Mouse (Mus musculus): ENCODE data around the gene Ctdspl. TPM values are rescaled to one million over a fixed set of nuclear protein-coding genes. Genes with fewer than 3 reads are reported as not detected.

The Ctdspl gene
- total RNA-seq, 1 experiment: 2.9 TPM

GRCm38 (mm10) chr9:118925286-118926110 is 755 bp upstream of the Ctdspl start:
- no peak overlapping the region for H3K27ac ChIP-seq (ENCODE audit: insufficient read depth, low read depth, low read length, poor library complexity, severe bottlenecking)
- no peak for TF ChIP-seq ZC3H11A (IDR thresholded peaks at IDR 0.05; ENCODE audit: borderline replicate concordance, low read depth, low read length)
- TF ChIP-seq ZNF384 (IDR thresholded peaks at IDR 0.05; ENCODE audit: low read depth, low read length): no peak
- TF ChIP-seq CHD2 (IDR thresholded peaks at IDR 0.05; ENCODE audit: low read depth, low read length): no peak
- TF ChIP-seq MAFK (IDR thresholded peaks at IDR 0.05; ENCODE audit: insufficient read depth, low read depth, low read length): no peak
- TF ChIP-seq HCFC1 (IDR thresholded peaks at IDR 0.05; ENCODE audit: borderline replicate concordance, insufficient read depth, low read length): no peak
- peak; percentile 95 for DNase-seq (ENCODE audit: low read depth, low spot score)
- H3K4me3 ChIP-seq (ENCODE audit: insufficient read depth in 1 of 2, low read depth in 1 of 2, low read length in 2 of 2, poor library complexity in 1 of 2, severe bottlenecking in 1 of 2): peak overlapping the region; percentile 88 to 92
- H3K9ac ChIP-seq (ENCODE audit: insufficient read depth, low read depth, low read length, poor library complexity, severe bottlenecking): peak overlapping the region; percentile 79
- no peaks in the 10 kb centered on the region for H3K36me3 ChIP-seq (ENCODE audit: control insufficient read depth, insufficient read depth, low read length, poor library complexity, severe bottlenecking)
- no peaks in the 10 kb centered on the region for H3K9me3 ChIP-seq (ENCODE audit: control insufficient read depth, insufficient read depth, low read depth, low read length)
- peaks cover 0 to 9% of the 10 kb centered on the region in 2 experiments; a peak in 1 of 4 replicates for H3K4me1 ChIP-seq (ENCODE audit: control insufficient read depth in 2 of 2, insufficient read depth in 2 of 2, low read length in 2 of 2, poor library complexity in 1 of 2)
- in situ Hi-C loops (cut with MboI; ENCODE audit: low sequenced_read_pairs in 2 of 2, unreplicated experiment in 2 of 2): no loop called here

GRCm38 (mm10) chr9:118926688-118927321 is 552 bp downstream of the Ctdspl start:
- H3K9me3 ChIP-seq (ENCODE audit: control insufficient read depth, insufficient read depth, low read depth, low read length): no peaks in the 10 kb centered on the region
- H3K9ac ChIP-seq (ENCODE audit: insufficient read depth, low read depth, low read length, poor library complexity, severe bottlenecking): peak overlapping the region; percentile 72
- TF ChIP-seq ZNF384 (IDR thresholded peaks at IDR 0.05; ENCODE audit: low read depth, low read length) (no peak), ZC3H11A (IDR thresholded peaks at IDR 0.05; ENCODE audit: borderline replicate concordance, low read depth, low read length) (no peak), CHD2 (IDR thresholded peaks at IDR 0.05; ENCODE audit: low read depth, low read length) (no peak), MAFK (IDR thresholded peaks at IDR 0.05; ENCODE audit: insufficient read depth, low read depth, low read length) (no peak), HCFC1 (IDR thresholded peaks at IDR 0.05; ENCODE audit: borderline replicate concordance, insufficient read depth, low read length) (no peak)
- H3K4me3 ChIP-seq (ENCODE audit: insufficient read depth in 1 of 2, low read depth in 1 of 2, low read length in 2 of 2, poor library complexity in 1 of 2, severe bottlenecking in 1 of 2): peak overlapping the region; percentile 49 to 88
- in situ Hi-C loops (cut with MboI; ENCODE audit: low sequenced_read_pairs in 2 of 2, unreplicated experiment in 2 of 2): no loop called here
- DNase-seq (ENCODE audit: low read depth, low spot score): no peak
- peaks cover 0 to 6% of the 10 kb centered on the region in 2 experiments; a peak in 1 of 4 replicates for H3K4me1 ChIP-seq (ENCODE audit: control insufficient read depth in 2 of 2, insufficient read depth in 2 of 2, low read length in 2 of 2, poor library complexity in 1 of 2)
- H3K27ac ChIP-seq (ENCODE audit: insufficient read depth, low read depth, low read length, poor library complexity, severe bottlenecking): no peak overlapping the region
- no peaks in the 10 kb centered on the region for H3K36me3 ChIP-seq (ENCODE audit: control insufficient read depth, insufficient read depth, low read length, poor library complexity, severe bottlenecking)

GRCm38 (mm10) chr9:118927501-118927900 is 1.2 kb downstream of the Ctdspl start:
- no peaks in the 10 kb centered on the region for H3K36me3 ChIP-seq (ENCODE audit: control insufficient read depth, insufficient read depth, low read length, poor library complexity, severe bottlenecking)
- no peak overlapping the region for H3K9ac ChIP-seq (ENCODE audit: insufficient read depth, low read depth, low read length, poor library complexity, severe bottlenecking)
- H3K4me1 ChIP-seq (ENCODE audit: control insufficient read depth in 2 of 2, insufficient read depth in 2 of 2, low read length in 2 of 2, poor library complexity in 1 of 2): peaks cover 0 to 6% of the 10 kb centered on the region in 2 experiments; a peak in 1 of 4 replicates
- DNase-seq (ENCODE audit: low read depth, low spot score): no peak
- H3K4me3 ChIP-seq (ENCODE audit: insufficient read depth in 1 of 2, low read depth in 1 of 2, low read length in 2 of 2, poor library complexity in 1 of 2, severe bottlenecking in 1 of 2): no peak overlapping the region
- TF ChIP-seq CHD2 (IDR thresholded peaks at IDR 0.05; ENCODE audit: low read depth, low read length): no peak
- no peak for TF ChIP-seq ZNF384 (IDR thresholded peaks at IDR 0.05; ENCODE audit: low read depth, low read length)
- no peak for TF ChIP-seq ZC3H11A (IDR thresholded peaks at IDR 0.05; ENCODE audit: borderline replicate concordance, low read depth, low read length)
- TF ChIP-seq MAFK (IDR thresholded peaks at IDR 0.05; ENCODE audit: insufficient read depth, low read depth, low read length): no peak
- TF ChIP-seq HCFC1 (IDR thresholded peaks at IDR 0.05; ENCODE audit: borderline replicate concordance, insufficient read depth, low read length): no peak
- no peak overlapping the region for H3K27ac ChIP-seq (ENCODE audit: insufficient read depth, low read depth, low read length, poor library complexity, severe bottlenecking)
- in situ Hi-C loops (cut with MboI; ENCODE audit: low sequenced_read_pairs in 2 of 2, unreplicated experiment in 2 of 2): no loop called here
- no peaks in the 10 kb centered on the region for H3K9me3 ChIP-seq (ENCODE audit: control insufficient read depth, insufficient read depth, low read depth, low read length)

- peaks cover 0 to 6% of the 10 kb centered on the region in 2 experiments; a peak in 1 of 4 replicates for H3K4me1 ChIP-seq (ENCODE audit: control insufficient read depth in 2 of 2, insufficient read depth in 2 of 2, low read length in 2 of 2, poor library complexity in 1 of 2)
- H3K9me3 ChIP-seq (ENCODE audit: control insufficient read depth, insufficient read depth, low read depth, low read length): no peaks in the 10 kb centered on the region
- H3K9ac ChIP-seq (ENCODE audit: insufficient read depth, low read depth, low read length, poor library complexity, severe bottlenecking): no peak overlapping the region
- no peak overlapping the region for H3K4me3 ChIP-seq (ENCODE audit: insufficient read depth in 1 of 2, low read depth in 1 of 2, low read length in 2 of 2, poor library complexity in 1 of 2, severe bottlenecking in 1 of 2)
- in situ Hi-C loops (cut with MboI; ENCODE audit: low sequenced_read_pairs in 2 of 2, unreplicated experiment in 2 of 2): no loop called here
- no peaks in the 10 kb centered on the region for H3K36me3 ChIP-seq (ENCODE audit: control insufficient read depth, insufficient read depth, low read length, poor library complexity, severe bottlenecking)
- H3K27ac ChIP-seq (ENCODE audit: insufficient read depth, low read depth, low read length, poor library complexity, severe bottlenecking): no peak overlapping the region
- TF ChIP-seq MAFK (IDR thresholded peaks at IDR 0.05; ENCODE audit: insufficient read depth, low read depth, low read length): no peak
- no peak for TF ChIP-seq CHD2 (IDR thresholded peaks at IDR 0.05; ENCODE audit: low read depth, low read length)
- no peak for TF ChIP-seq ZC3H11A (IDR thresholded peaks at IDR 0.05; ENCODE audit: borderline replicate concordance, low read depth, low read length)
- TF ChIP-seq HCFC1 (IDR thresholded peaks at IDR 0.05; ENCODE audit: borderline replicate concordance, insufficient read depth, low read length): no peak
- no peak for TF ChIP-seq ZNF384 (IDR thresholded peaks at IDR 0.05; ENCODE audit: low read depth, low read length)
- DNase-seq (ENCODE audit: low read depth, low spot score): no peak
Measured at GRCm38 (mm10) chr9:118928007-118928406, 1.8 kb downstream of the Ctdspl start.
